Mouse (Mus musculus): ENCODE results near the gene Lrrn3. TPM values are rescaled to one million over a fixed set of nuclear protein-coding genes. Genes with fewer than 3 reads are reported as not detected.

Lrrn3 gene
- 1.3 and 1.9 TPM in 2 replicates for polyA plus RNA-seq (2015; fragmentation: Nextera tagmentation; extraction: Ambion mirVana)

- H3K4me2 ChIP-seq (replicated peaks; ENCODE audit: low read depth): peak within 1 kb of the TSS; percentile 60
- ATAC-seq: no peak
- WGBS: 96% methylated on average over 1 of the region's 1 CpGs
- H3K9me3 ChIP-seq (ENCODE audit: control insufficient read depth): no peaks in the 10 kb centered on the region
- no peaks in the 10 kb centered on the region for H3K36me3 ChIP-seq (ENCODE audit: control insufficient read depth, insufficient read depth)
- no peak for TF ChIP-seq CTCF (IDR thresholded peaks at IDR 0.05; ENCODE audit: low read depth)
- H3K4me3 ChIP-seq (ENCODE audit: low read depth, low read length): peak within 1 kb of the TSS; percentile 29
- 0 out of 2 replicates have a peak within 1 kb of the TSS, but pooled peaks have one; percentile 3 for H3K9ac ChIP-seq (ENCODE audit: low read depth, low read length)
- H3K27ac ChIP-seq (ENCODE audit: low read depth, low read length): no peak within 1 kb of the TSS
- H3K27me3 ChIP-seq (replicated peaks; ENCODE audit: control insufficient read depth, insufficient read depth, low read length): no peaks in the 10 kb centered on the region
- H3K4me1 ChIP-seq (replicated peaks; ENCODE audit: control insufficient read depth, insufficient read depth, low read length): no peaks in the 10 kb centered on the region
These were observed at the start of gene Lrrn3 for GRCm38 (mm10) chr12:41486331-41486730. Lrrn3 (minus strand) TSS chr12:41486431.

- TF ChIP-seq CTCF (IDR thresholded peaks at IDR 0.05; ENCODE audit: low read depth): no peak
These were observed 42.2 kb upstream of the Lrrn3 start for GRCm38 (mm10) chr12:41528410-41528809.

GRCm38 (mm10) chr12:41526688-41527087, 40.5 kb upstream of the Lrrn3 start:
- Histone ChIP-seq H3K9ac (ENCODE audit: low read depth, low read length) (no peak overlapping the region), H3K27me3 (replicated peaks; ENCODE audit: control insufficient read depth, insufficient read depth, low read length) (no peaks in the 10 kb centered on the region), H3K4me1 (replicated peaks; ENCODE audit: control insufficient read depth, insufficient read depth, low read length) (no peaks in the 10 kb centered on the region), H3K4me3 (ENCODE audit: low read depth, low read length) (no peak overlapping the region), H3K9me3 (ENCODE audit: control insufficient read depth) (no peaks in the 10 kb centered on the region), H3K36me3 (ENCODE audit: control insufficient read depth, insufficient read depth) (no peaks in the 10 kb centered on the region), H3K27ac (ENCODE audit: low read depth, low read length) (no peak overlapping the region), H3K4me2 (replicated peaks; ENCODE audit: low read depth) (no peak overlapping the region)
- 68% methylated on average over 2 of the region's 2 CpGs for WGBS
- ATAC-seq: no peak
- TF ChIP-seq CTCF (IDR thresholded peaks at IDR 0.05; ENCODE audit: low read depth): no peak

More at GRCm38 (mm10) chr12:41528410-41528809, 42.2 kb upstream of the Lrrn3 start:
- H3K27me3 ChIP-seq (replicated peaks; ENCODE audit: control insufficient read depth, insufficient read depth, low read length): no peaks in the 10 kb centered on the region
- no peak for ATAC-seq
- H3K4me3 ChIP-seq (ENCODE audit: low read depth, low read length): no peak overlapping the region
- no peak overlapping the region for H3K9ac ChIP-seq (ENCODE audit: low read depth, low read length)
- WGBS: 65% methylated on average over 4 of the region's 4 CpGs
- no peaks in the 10 kb centered on the region for H3K9me3 ChIP-seq (ENCODE audit: control insufficient read depth)
- no peaks in the 10 kb centered on the region for H3K4me1 ChIP-seq (replicated peaks; ENCODE audit: control insufficient read depth, insufficient read depth, low read length)
- H3K4me2 ChIP-seq (replicated peaks; ENCODE audit: low read depth): no peak overlapping the region
- no peaks in the 10 kb centered on the region for H3K36me3 ChIP-seq (ENCODE audit: control insufficient read depth, insufficient read depth)
- H3K27ac ChIP-seq (ENCODE audit: low read depth, low read length): no peak overlapping the region

GRCm38 (mm10) chr12:41521671-41522070, 35.4 kb upstream of the Lrrn3 start:
- Histone ChIP-seq H3K4me2 (replicated peaks; ENCODE audit: low read depth) (no peak overlapping the region), H3K27me3 (replicated peaks; ENCODE audit: control insufficient read depth, insufficient read depth, low read length) (no peaks in the 10 kb centered on the region), H3K4me1 (replicated peaks; ENCODE audit: control insufficient read depth, insufficient read depth, low read length) (no peaks in the 10 kb centered on the region), H3K27ac (ENCODE audit: low read depth, low read length) (no peak overlapping the region), H3K9me3 (ENCODE audit: control insufficient read depth) (no peaks in the 10 kb centered on the region), H3K4me3 (ENCODE audit: low read depth, low read length) (no peak overlapping the region), H3K9ac (ENCODE audit: low read depth, low read length) (no peak overlapping the region), H3K36me3 (ENCODE audit: control insufficient read depth, insufficient read depth) (no peaks in the 10 kb centered on the region)
- ATAC-seq: no peak
- TF ChIP-seq CTCF (IDR thresholded peaks at IDR 0.05; ENCODE audit: low read depth): no peak
- WGBS: 89% methylated on average over 2 of the region's 2 CpGs

GRCm38 (mm10) chr12:41520326-41520725, 34.1 kb upstream of the Lrrn3 start:
- no peak overlapping the region for H3K4me2 ChIP-seq (replicated peaks; ENCODE audit: low read depth)
- no peaks in the 10 kb centered on the region for H3K4me1 ChIP-seq (replicated peaks; ENCODE audit: control insufficient read depth, insufficient read depth, low read length)
- H3K36me3 ChIP-seq (ENCODE audit: control insufficient read depth, insufficient read depth): no peaks in the 10 kb centered on the region
- WGBS: 51% methylated on average over 2 of the region's 2 CpGs
- TF ChIP-seq CTCF (IDR thresholded peaks at IDR 0.05; ENCODE audit: low read depth): no peak
- no peak for ATAC-seq
- H3K4me3 ChIP-seq (ENCODE audit: low read depth, low read length): no peak overlapping the region
- H3K9ac ChIP-seq (ENCODE audit: low read depth, low read length): no peak overlapping the region
- no peak overlapping the region for H3K27ac ChIP-seq (ENCODE audit: low read depth, low read length)
- no peaks in the 10 kb centered on the region for H3K9me3 ChIP-seq (ENCODE audit: control insufficient read depth)
- H3K27me3 ChIP-seq (replicated peaks; ENCODE audit: control insufficient read depth, insufficient read depth, low read length): no peaks in the 10 kb centered on the region

GRCm38 (mm10) chr12:41518897-41519296, 32.7 kb upstream of the Lrrn3 start:
- no peak overlapping the region for H3K27ac ChIP-seq (ENCODE audit: low read depth, low read length)
- no peak for ATAC-seq
- H3K9ac ChIP-seq (ENCODE audit: low read depth, low read length): no peak overlapping the region
- no peaks in the 10 kb centered on the region for H3K36me3 ChIP-seq (ENCODE audit: control insufficient read depth, insufficient read depth)
- no peaks in the 10 kb centered on the region for H3K27me3 ChIP-seq (replicated peaks; ENCODE audit: control insufficient read depth, insufficient read depth, low read length)
- no peaks in the 10 kb centered on the region for H3K4me1 ChIP-seq (replicated peaks; ENCODE audit: control insufficient read depth, insufficient read depth, low read length)
- H3K9me3 ChIP-seq (ENCODE audit: control insufficient read depth): no peaks in the 10 kb centered on the region
- WGBS: 56% methylated on average over 5 of the region's 5 CpGs
- H3K4me3 ChIP-seq (ENCODE audit: low read depth, low read length): no peak overlapping the region
- no peak overlapping the region for H3K4me2 ChIP-seq (replicated peaks; ENCODE audit: low read depth)
- no peak for TF ChIP-seq CTCF (IDR thresholded peaks at IDR 0.05; ENCODE audit: low read depth)

GRCm38 (mm10) chr12:41510588-41510987, 24.4 kb upstream of the Lrrn3 start:
- TF ChIP-seq CTCF (IDR thresholded peaks at IDR 0.05; ENCODE audit: low read depth): no peak
- no peaks in the 10 kb centered on the region for H3K9me3 ChIP-seq (ENCODE audit: control insufficient read depth)
- no peaks in the 10 kb centered on the region for H3K36me3 ChIP-seq (ENCODE audit: control insufficient read depth, insufficient read depth)
- H3K4me2 ChIP-seq (replicated peaks; ENCODE audit: low read depth): no peak overlapping the region
- H3K4me3 ChIP-seq (ENCODE audit: low read depth, low read length): no peak overlapping the region
- no peaks in the 10 kb centered on the region for H3K27me3 ChIP-seq (replicated peaks; ENCODE audit: control insufficient read depth, insufficient read depth, low read length)
- no peak overlapping the region for H3K27ac ChIP-seq (ENCODE audit: low read depth, low read length)
- no peak for ATAC-seq
- 79% methylated on average over 3 of the region's 3 CpGs for WGBS
- no peaks in the 10 kb centered on the region for H3K4me1 ChIP-seq (replicated peaks; ENCODE audit: control insufficient read depth, insufficient read depth, low read length)
- no peak overlapping the region for H3K9ac ChIP-seq (ENCODE audit: low read depth, low read length)
